Mouse (Mus musculus) CH12.LX (cell line): ENCODE measurements around the gene Tpte. TPM values are rescaled to one million over a fixed set of nuclear protein-coding genes. Genes with fewer than 3 reads are reported as not detected.

Source experiments
- DNase-seq: peaks from one replicate; pipeline ENCODE4 v3.0.0-alpha.2; 2013; ENCODE audit errors: extremely low read depth
- H3K27ac ChIP-seq: 2 replicates; pipeline ENCODE4 v1.5.1; 2012; ENCODE audit warnings: low read depth, mild to moderate bottlenecking, control low read depth, moderate library complexity; ENCODE audit not compliant: insufficient read depth
- H3K27me3 ChIP-seq: replicated peaks from 2 replicates; pipeline ENCODE3; 2012; ENCODE audit warnings: inconsistent platforms
- H3K36me3 ChIP-seq, 2 experiments: replicated peaks in 1 of 2; 2 replicates each; pipeline versions ENCODE3 to v1.6.1; 2012; ENCODE audit warnings: inconsistent platforms in 1 of 2, low read length in 1 of 2, mild to moderate bottlenecking in 1 of 2, mixed read lengths in 1 of 2, moderate library complexity in 1 of 2; ENCODE audit not compliant: control insufficient read depth in 1 of 2, insufficient read depth in 1 of 2
- H3K4me1 ChIP-seq, 2 experiments: 2 replicates each; pipeline ENCODE4 v1.6.1; 2012; ENCODE audit warnings: inconsistent platforms in 1 of 2, moderate library complexity in 1 of 2; ENCODE audit not compliant: insufficient read depth in 2 of 2, control insufficient read depth in 1 of 2
- H3K4me2 ChIP-seq: 2 replicates; pipeline ENCODE4 v1.6.1; 2012; ENCODE audit warnings: low read depth, mild to moderate bottlenecking, control low read depth; ENCODE audit not compliant: poor library complexity, insufficient read depth, severe bottlenecking
- H3K4me3 ChIP-seq, 3 experiments: fragments of 150-350 bp in 1 of 3; sonication (generic) in 1 of 3; replicated peaks in 1 of 3; 2 replicates each; pipeline versions ENCODE3 to v1.5.1; 2011 to 2012; ENCODE audit warnings: low read depth in 2 of 3, low read length in 2 of 3, mild to moderate bottlenecking in 2 of 3, moderate library complexity in 2 of 3, control low read depth in 1 of 3, improper control_type of control experiment in 1 of 3, inconsistent platforms in 1 of 3, mixed read lengths in 1 of 3; ENCODE audit not compliant: poor library complexity in 1 of 3
- H3K79me2 ChIP-seq: replicated peaks from 2 replicates; pipeline ENCODE4 v1.6.1; 2012; ENCODE audit warnings: mild to moderate bottlenecking, moderate library complexity; ENCODE audit not compliant: control insufficient read depth, poor library complexity, insufficient read depth, severe bottlenecking; ENCODE audit errors: extremely low read depth
- H3K9ac ChIP-seq: 2 replicates; pipeline ENCODE4 v1.6.1; 2012; ENCODE audit warnings: low read depth, mild to moderate bottlenecking, control low read depth, moderate library complexity; ENCODE audit not compliant: insufficient read depth
- H3K9me3 ChIP-seq: replicated peaks from 2 replicates; pipeline ENCODE3; 2012; ENCODE audit warnings: low read length, inconsistent platforms, mixed read lengths
- BHLHE40 ChIP-seq: IDR thresholded peaks from 2 replicates; pipeline ENCODE4 v1.6.1; 2011; ENCODE audit warnings: mild to moderate bottlenecking, low read depth, low read length, improper control_type of control experiment
- CTCF ChIP-seq, 2 experiments: IDR thresholded peaks in 1 of 2; conservative IDR thresholded peaks in 1 of 2; 2 replicates each; pipeline ENCODE4 v1.5.1; 2011 to 2012; ENCODE audit warnings: low read depth in 2 of 2, low read length in 2 of 2, improper control_type of control experiment in 1 of 2, inconsistent platforms in 1 of 2, mild to moderate bottlenecking in 1 of 2, moderate library complexity in 1 of 2
- ELF1 ChIP-seq: IDR thresholded peaks from 2 replicates; pipeline ENCODE4 v1.6.1; 2014; ENCODE audit warnings: low read depth, mild to moderate bottlenecking, inconsistent platforms, low read length, improper control_type of control experiment
- EP300 ChIP-seq: IDR thresholded peaks from 2 replicates; pipeline ENCODE4 v1.6.1; 2011; ENCODE audit warnings: low read length, improper control_type of control experiment
- ETS1 ChIP-seq: conservative IDR thresholded peaks from 2 replicates; pipeline ENCODE4 v1.6.1; 2012; ENCODE audit warnings: low read depth, mild to moderate bottlenecking, inconsistent platforms, low read length, improper control_type of control experiment, moderate library complexity
- HCFC1 ChIP-seq: IDR thresholded peaks from 2 replicates; pipeline ENCODE4 v1.6.1; 2012; ENCODE audit warnings: low read depth, mild to moderate bottlenecking, inconsistent platforms, low read length, improper control_type of control experiment
- IRF4 ChIP-seq: IDR thresholded peaks from 2 replicates; pipeline ENCODE4 v1.6.1; 2014; ENCODE audit warnings: low read depth, mild to moderate bottlenecking, inconsistent platforms, low read length, improper control_type of control experiment
- JUND ChIP-seq: conservative IDR thresholded peaks from 2 replicates; pipeline ENCODE4 v1.6.1; 2011; ENCODE audit warnings: low read depth, low read length, improper control_type of control experiment
- KAT2A ChIP-seq: IDR thresholded peaks from 2 replicates; pipeline ENCODE4 v1.6.1; 2012; ENCODE audit warnings: low read length, improper control_type of control experiment, inconsistent platforms; ENCODE audit not compliant: insufficient replicate concordance
- MAFK ChIP-seq: IDR thresholded peaks from 2 replicates; pipeline ENCODE4 v1.6.1; 2011; ENCODE audit warnings: low read length, improper control_type of control experiment; ENCODE audit not compliant: insufficient replicate concordance
- MAX ChIP-seq: IDR thresholded peaks from 2 replicates; pipeline ENCODE4 v1.6.1; 2011; ENCODE audit warnings: low read length, improper control_type of control experiment
- MAZ ChIP-seq: IDR thresholded peaks from 2 replicates; pipeline ENCODE4 v1.6.1; 2012; ENCODE audit warnings: low read depth, mild to moderate bottlenecking, inconsistent platforms, low read length, improper control_type of control experiment, moderate library complexity
- MEF2A ChIP-seq: IDR thresholded peaks from 2 replicates; pipeline ENCODE4 v1.6.1; 2014; ENCODE audit warnings: low read depth, mild to moderate bottlenecking, inconsistent platforms, low read length, improper control_type of control experiment, borderline replicate concordance
- MXI1 ChIP-seq: IDR thresholded peaks from 2 replicates; pipeline ENCODE4 v1.6.1; 2011; ENCODE audit warnings: mild to moderate bottlenecking, low read depth, low read length, improper control_type of control experiment
- MYC ChIP-seq: IDR thresholded peaks from 2 replicates; pipeline ENCODE4 v1.6.1; 2011; ENCODE audit warnings: low read depth, mild to moderate bottlenecking, improper control_type of control experiment, low read length
- NELFE ChIP-seq: IDR thresholded peaks from 2 replicates; pipeline ENCODE4 v1.6.1; 2011; ENCODE audit warnings: low read depth, low read length, improper control_type of control experiment
- NRF1 ChIP-seq: IDR thresholded peaks from 2 replicates; pipeline ENCODE4 v1.6.1; 2014; ENCODE audit warnings: low read depth, mild to moderate bottlenecking, inconsistent platforms, low read length, improper control_type of control experiment, moderate library complexity
- PAX5 ChIP-seq: IDR thresholded peaks from 2 replicates; pipeline ENCODE4 v1.6.1; 2012; ENCODE audit warnings: low read length, inconsistent platforms, mixed read lengths
- POLR2A ChIP-seq: IDR thresholded peaks from 2 replicates; pipeline ENCODE4 v1.6.1; 2011; ENCODE audit warnings: low read depth, mild to moderate bottlenecking, improper control_type of control experiment, low read length
- POLR2AphosphoS2 ChIP-seq: IDR thresholded peaks from 2 replicates; pipeline ENCODE4 v1.6.1; 2011; ENCODE audit warnings: low read depth, low read length, improper control_type of control experiment
- RAD21 ChIP-seq: IDR thresholded peaks from 2 replicates; pipeline ENCODE4 v1.6.1; 2011; ENCODE audit warnings: low read depth, mild to moderate bottlenecking, low read length, improper control_type of control experiment, moderate library complexity
- RCOR1 ChIP-seq: conservative IDR thresholded peaks from 2 replicates; pipeline ENCODE4 v1.6.1; 2012; ENCODE audit warnings: low read depth, mild to moderate bottlenecking, inconsistent platforms, low read length, improper control_type of control experiment
- SMC3 ChIP-seq: IDR thresholded peaks from 2 replicates; pipeline ENCODE4 v1.6.1; 2011; ENCODE audit warnings: low read depth, low read length, improper control_type of control experiment
- TBP ChIP-seq: conservative IDR thresholded peaks from 2 replicates; pipeline ENCODE4 v1.6.1; 2011; ENCODE audit warnings: low read depth, low read length, improper control_type of control experiment
- TCF12 ChIP-seq: IDR thresholded peaks from 2 replicates; pipeline ENCODE4 v1.6.1; 2014; ENCODE audit warnings: low read depth, mild to moderate bottlenecking, inconsistent platforms, low read length, improper control_type of control experiment
- ZC3H11A ChIP-seq: IDR thresholded peaks from 2 replicates; pipeline ENCODE4 v1.6.1; 2012; ENCODE audit warnings: low read depth, mild to moderate bottlenecking, inconsistent platforms, low read length, improper control_type of control experiment
- ZMIZ1 ChIP-seq: IDR thresholded peaks from 2 replicates; pipeline ENCODE4 v1.6.1; 2012; ENCODE audit warnings: low read depth, mild to moderate bottlenecking, inconsistent platforms, low read length, improper control_type of control experiment
- ZNF384 ChIP-seq: IDR thresholded peaks from 2 replicates; pipeline ENCODE4 v1.6.1; 2012; ENCODE audit warnings: low read depth, low read length, improper control_type of control experiment, inconsistent platforms
- dilution Hi-C: fragments of 300-500 bp; cut with MboI; formaldehyde crosslinking; loops from 2 replicates; pipeline ENCODE4 v1.14.3; 2020; ENCODE audit warnings: low sequenced_read_pairs; ENCODE audit not compliant: extremely low pct_unique_long_range_greater_than_20kb, extremely low pct_ligation_motif_present
- in situ Hi-C: fragments of 300-500 bp; cut with MboI; formaldehyde crosslinking; loops from 3 replicates; pipeline ENCODE4 v1.14.3; 2019; ENCODE audit warnings: low sequenced_read_pairs, low pct_ligation_motif_present, low pct_unique_long_range_greater_than_20kb, mixed read lengths
- polyA plus RNA-seq: library from polyadenylated mRNA; unstranded; fragments of >175 nt; gene quantifications from 2 replicates; pipeline ENCODE4 v1.2.1, GENCODE M21; 2012; ENCODE audit warnings: low read depth; ENCODE audit not compliant: insufficient read length
- total RNA-seq, 2 experiments: library from RNA; depleted of rRNA; stranded (reverse); fragments of 300-350 nt in 1 of 2; fragments of >200 nt in 1 of 2; gene quantifications; 2 replicates each; pipeline ENCODE4 v1.2.3; 2012 to 2014

Tpte gene
- total and polyA plus RNA-seq, 3 experiments = not detected

GRCm38 (mm10) chr8:22335426-22335825 lies 52.2 kb downstream of the Tpte start:
- TF ChIP-seq SMC3 (no peak), RCOR1 (no peak)
- Histone ChIP-seq H3K27ac (no peak overlapping the region), H3K36me3 (no peaks in the 10 kb centered on the region), H3K4me2 (no peak overlapping the region), H3K79me2 (no peaks in the 10 kb centered on the region), H3K9ac (no peak overlapping the region), H3K27me3 (no peaks in the 10 kb centered on the region), H3K4me3 (no peak overlapping the region), H3K9me3 (no peaks in the 10 kb centered on the region), H3K4me1 (no peaks in the 10 kb centered on the region)
- dilution Hi-C loops = no loop called here
- DNase-seq = no peak
- in situ Hi-C loops = no loop called here

DNA sequence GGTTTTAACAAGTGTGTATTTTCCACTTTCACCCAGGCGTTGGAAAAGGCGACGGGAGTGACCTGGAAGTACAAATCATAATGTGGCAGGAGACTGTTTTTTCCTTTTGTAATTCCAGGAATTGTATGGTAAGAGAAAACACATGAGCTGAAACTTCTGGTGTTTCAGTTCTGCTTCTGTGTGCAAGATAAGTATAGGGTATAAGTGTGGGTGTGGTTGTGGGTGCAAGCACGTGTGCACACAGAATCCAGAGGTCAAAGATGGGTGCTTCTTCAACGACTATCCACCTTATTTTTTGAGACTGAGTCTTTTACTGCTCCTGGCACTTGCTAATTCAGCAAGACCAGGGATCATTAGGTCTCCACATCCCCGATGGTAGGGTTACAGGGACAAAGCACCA lies 76.1 kb downstream of the Tpte start:
- in situ Hi-C loops = no loop called here
- H3K4me3 ChIP-seq = no peak overlapping the region
- peaks cover 3 to 13% of the 10 kb centered on the region in 2 experiments; a peak in 3 of 4 replicates for H3K4me1 ChIP-seq
- no peak overlapping the region for H3K27ac ChIP-seq
- peaks cover 7% of the 10 kb centered on the region for H3K9me3 ChIP-seq
- no peak for TF ChIP-seq TCF12
- peak; percentile 64 for TF ChIP-seq MAX
- TF ChIP-seq MYC = 0 out of 2 replicates have a peak, but pooled peaks have one; percentile 73
- peak; percentile 44 for TF ChIP-seq ETS1
- no peak for TF ChIP-seq HCFC1
- TF ChIP-seq MAZ = no peak
- no peak for TF ChIP-seq MEF2A
- TF ChIP-seq POLR2A = no peak
- TF ChIP-seq ELF1 = no peak
- no peak for TF ChIP-seq NELFE
- no peak for TF ChIP-seq PAX5
- TF ChIP-seq ZC3H11A = no peak
- no peak for TF ChIP-seq ZMIZ1
- no peak for TF ChIP-seq JUND
- TF ChIP-seq RCOR1 = no peak
- peak; percentile 93 for TF ChIP-seq BHLHE40
- TF ChIP-seq CTCF (conservative IDR thresholded peaks at IDR 0.05 in 1 of 2, IDR thresholded peaks at IDR 0.05 in 1 of 2; ENCODE audit: low read depth in 2 of 2, low read length in 2 of 2) = no peak
- no peak for TF ChIP-seq TBP
- TF ChIP-seq RAD21 = no peak
- peak; percentile 76 for TF ChIP-seq EP300
- no peak for TF ChIP-seq ZNF384
- no peak for TF ChIP-seq NRF1
- no peak for TF ChIP-seq SMC3
- no peak for TF ChIP-seq MAFK
- no peak for TF ChIP-seq POLR2AphosphoS2
- no peak for TF ChIP-seq KAT2A
- TF ChIP-seq IRF4 = peak; percentile 72
- peak; percentile 36; the same call in 1 of the 2 replicates for TF ChIP-seq MXI1
- H3K4me2 ChIP-seq = peak overlapping the region; percentile 56; the same call in 1 of the 2 replicates
- DNase-seq = peak; percentile 21
- no peaks in the 10 kb centered on the region for H3K36me3 ChIP-seq
- no peak overlapping the region for H3K9ac ChIP-seq
- H3K79me2 ChIP-seq = no peaks in the 10 kb centered on the region
- H3K27me3 ChIP-seq = no peaks in the 10 kb centered on the region
- dilution Hi-C loops = no loop called here
